Mouse (Mus musculus): ENCODE measurements around the gene Tmem184a.

Gene Tmem184a

GRCm38 (mm10) chr5:139819538-139820181 lies at the start of gene Tmem184a:
Tmem184a (minus strand) TSS chr5:139819917.
- no peak for DNase-seq (ENCODE audit: low read depth, low spot score)

GRCm38 (mm10) chr5:139862759-139863158 lies 43.0 kb upstream of the Tmem184a start:
- no peak for DNase-seq (ENCODE audit: low read depth, low spot score)

- DNase-seq (ENCODE audit: low read depth, low spot score), result no peak
Measured at GRCm38 (mm10) chr5:139860328-139861104, 40.8 kb upstream of the Tmem184a start.

GRCm38 (mm10) chr5:139849626-139850320 lies 30.1 kb upstream of the Tmem184a start:
- no peak for DNase-seq (ENCODE audit: low read depth, low spot score)

- no peak for DNase-seq (ENCODE audit: low read depth, low spot score)
Measured at GRCm38 (mm10) chr5:139839142-139839541, 19.4 kb upstream of the Tmem184a start.

- DNase-seq (ENCODE audit: low read depth, low spot score), result peak; percentile 73
Measured at GRCm38 (mm10) chr5:139838476-139838892, 18.8 kb upstream of the Tmem184a start.

GRCm38 (mm10) chr5:139835706-139836105 lies 16.0 kb upstream of the Tmem184a start:
- no peak for DNase-seq (ENCODE audit: low read depth, low spot score)

GRCm38 (mm10) chr5:139832125-139832524 lies 12.4 kb upstream of the Tmem184a start:
- DNase-seq (ENCODE audit: low read depth, low spot score), result no peak

- peak; percentile 47 for DNase-seq (ENCODE audit: low read depth, low spot score)
Measured at GRCm38 (mm10) chr5:139830734-139831133, 11.0 kb upstream of the Tmem184a start.

- no peak for DNase-seq (ENCODE audit: low read depth, low spot score)
Measured at GRCm38 (mm10) chr5:139829384-139829783, 9.7 kb upstream of the Tmem184a start.

GRCm38 (mm10) chr5:139827593-139827992 lies 7.9 kb upstream of the Tmem184a start:
- peak; percentile 67 for DNase-seq (ENCODE audit: low read depth, low spot score)

- DNase-seq (ENCODE audit: low read depth, low spot score), result peak; percentile 92
Measured at GRCm38 (mm10) chr5:139826357-139827055, 6.8 kb upstream of the Tmem184a start, which contains the start of the genes Gm26938 and Psmg3. Gm26938 (minus strand) TSS chr5:139826407. Psmg3 (minus strand) TSS chr5:139826885.

GRCm38 (mm10) chr5:139825947-139826346 lies 6.2 kb upstream of the Tmem184a start:
- DNase-seq (ENCODE audit: low read depth, low spot score), result no peak

GRCm38 (mm10) chr5:139824531-139824930 lies 4.8 kb upstream of the Tmem184a start:
- DNase-seq (ENCODE audit: low read depth, low spot score), result peak; percentile 63

GRCm38 (mm10) chr5:139821466-139822459 lies 2.0 kb upstream of the Tmem184a start:
- DNase-seq (ENCODE audit: low read depth, low spot score), result peak; percentile 27

GRCm38 (mm10) chr5:139818801-139819200 lies 916 bp downstream of the Tmem184a start:
- DNase-seq (ENCODE audit: low read depth, low spot score), result peak; percentile 62

- DNase-seq (ENCODE audit: low read depth, low spot score), result no peak
Measured at GRCm38 (mm10) chr5:139818056-139818455, 1.7 kb downstream of the Tmem184a start.

GRCm38 (mm10) chr5:139817292-139817691 lies 2.4 kb downstream of the Tmem184a start:
- peak; percentile 42 for DNase-seq (ENCODE audit: low read depth, low spot score)

- no peak for DNase-seq (ENCODE audit: low read depth, low spot score)
Measured at GRCm38 (mm10) chr5:139816445-139816844, 3.3 kb downstream of the Tmem184a start.

GRCm38 (mm10) chr5:139815964-139816363 lies 3.8 kb downstream of the Tmem184a start:
- DNase-seq (ENCODE audit: low read depth, low spot score), result no peak
